Mouse (Mus musculus) kidney, embryonic 16.5 days (tissue): ENCODE results near the gene Triml1. TPM values are rescaled to one million over a fixed set of nuclear protein-coding genes. Genes with fewer than 3 reads are reported as not detected.

Source experiments
- ATAC-seq: fragments of 200-750 bp; cut with Nextera tagmentation; 2 replicates; pipeline ENCODE4 v1.8.0; 2017; ENCODE audit warnings: moderate TSS enrichment; ENCODE audit not compliant: low FRiP score, low TSS enrichment
- H3K27ac ChIP-seq: fragments of 300-500 bp; sonication (generic); 2 replicates; pipeline ENCODE4 v1.5.1; 2014; ENCODE audit warnings: low read length
- H3K27me3 ChIP-seq: fragments of 300-500 bp; sonication (generic); 2 replicates; pipeline ENCODE4 v1.6.1; 2014; ENCODE audit warnings: low read length, control low read depth, mixed read lengths; ENCODE audit not compliant: insufficient read depth
- H3K36me3 ChIP-seq: fragments of 300-500 bp; sonication (generic); 2 replicates; pipeline ENCODE4 v1.6.1; 2014; ENCODE audit warnings: low read length, control low read depth, mixed read lengths; ENCODE audit not compliant: insufficient read depth
- H3K4me1 ChIP-seq: fragments of 300-500 bp; sonication (generic); 2 replicates; pipeline ENCODE4 v1.6.1; 2014; ENCODE audit warnings: low read length, control low read depth, mixed read lengths; ENCODE audit not compliant: insufficient read depth
- H3K4me2 ChIP-seq: fragments of 300-500 bp; sonication (generic); replicated peaks from 2 replicates; pipeline ENCODE4 v1.6.1; 2014; ENCODE audit warnings: low read depth, low read length
- H3K4me3 ChIP-seq: fragments of 300-500 bp; sonication (generic); 2 replicates; pipeline ENCODE4 v1.5.1; 2014; ENCODE audit warnings: mild to moderate bottlenecking, low read length
- H3K9ac ChIP-seq: fragments of 300-500 bp; sonication (generic); replicated peaks from 2 replicates; pipeline ENCODE4 v1.6.1; 2014; ENCODE audit warnings: low read length
- H3K9me3 ChIP-seq: fragments of 300-500 bp; sonication (generic); 2 replicates; pipeline ENCODE4 v1.6.1; 2016; ENCODE audit warnings: low read length, control low read depth
- WGBS: fragments of 180-500 bp; shearing (Covaris S2); extraction: QIAGEN DNeasy Blood & Tissue Kit; methylation state at CpG from one replicate; pipeline ENCODE4 v1.1.7; 2014; 5-methylcytosine and 5-hydroxymethylcytosine counted together
- polyA plus RNA-seq: library from polyadenylated mRNA; unstranded; fragments of >200 nt; fragmentation: Nextera tagmentation; extraction: Ambion mirVana; gene quantifications from 2 replicates; pipeline ENCODE4 v1.2.1, GENCODE M21; 2015

Gene Triml1
- not detected in 2 replicates for polyA plus RNA-seq

GRCm38 (mm10) chr8:43141386-43141785, at the start of gene Triml1:
TSS of gene Triml1 (minus strand) at chr8:43141486.
- H3K9ac ChIP-seq = no peak within 1 kb of the TSS
- no peak for ATAC-seq
- 89% methylated on average over 2 of the region's 2 CpGs for WGBS

DNA sequence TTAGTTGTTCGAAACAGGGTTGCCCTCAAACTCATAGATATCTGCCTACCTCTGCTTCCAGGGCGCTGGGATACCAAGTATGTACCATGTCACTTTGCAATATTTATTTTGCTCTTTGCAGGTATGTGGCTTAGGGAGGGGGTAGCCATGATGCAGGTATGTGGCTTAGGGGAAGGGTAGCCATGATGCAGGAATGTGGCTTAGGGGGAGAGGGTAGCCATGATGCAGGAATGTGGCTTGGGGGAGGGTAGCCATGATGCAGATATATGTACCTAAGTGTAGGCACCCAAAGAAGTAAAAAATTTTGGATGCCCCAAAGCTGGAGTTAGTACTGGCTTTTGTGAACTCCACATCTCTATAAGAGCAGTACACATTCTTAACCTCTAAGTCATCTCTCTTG, 41.0 kb upstream of the Triml1 start:
- H3K4me2 ChIP-seq = no peak overlapping the region
- no peaks in the 10 kb centered on the region for H3K27me3 ChIP-seq
- no peaks in the 10 kb centered on the region for H3K4me1 ChIP-seq
- no peak overlapping the region for H3K27ac ChIP-seq
- ATAC-seq = no peak
- 0 out of 2 replicates have a peak, but pooled peaks cover 2% of the 10 kb centered on the region for H3K9me3 ChIP-seq
- no peak overlapping the region for H3K4me3 ChIP-seq
- 87% methylated on average over 2 of the region's 2 CpGs for WGBS
- H3K36me3 ChIP-seq = no peaks in the 10 kb centered on the region
- no peak overlapping the region for H3K9ac ChIP-seq

More at GRCm38 (mm10) chr8:43141386-43141785, at the start of gene Triml1:
- Histone ChIP-seq H3K27ac (no peak within 1 kb of the TSS), H3K9me3 (no peaks in the 10 kb centered on the region; the same call in 1 of the 2 replicates), H3K4me3 (no peak within 1 kb of the TSS), H3K36me3 (no peaks in the 10 kb centered on the region), H3K4me1 (no peaks in the 10 kb centered on the region), H3K27me3 (no peaks in the 10 kb centered on the region), H3K4me2 (no peak within 1 kb of the TSS)

DNA sequence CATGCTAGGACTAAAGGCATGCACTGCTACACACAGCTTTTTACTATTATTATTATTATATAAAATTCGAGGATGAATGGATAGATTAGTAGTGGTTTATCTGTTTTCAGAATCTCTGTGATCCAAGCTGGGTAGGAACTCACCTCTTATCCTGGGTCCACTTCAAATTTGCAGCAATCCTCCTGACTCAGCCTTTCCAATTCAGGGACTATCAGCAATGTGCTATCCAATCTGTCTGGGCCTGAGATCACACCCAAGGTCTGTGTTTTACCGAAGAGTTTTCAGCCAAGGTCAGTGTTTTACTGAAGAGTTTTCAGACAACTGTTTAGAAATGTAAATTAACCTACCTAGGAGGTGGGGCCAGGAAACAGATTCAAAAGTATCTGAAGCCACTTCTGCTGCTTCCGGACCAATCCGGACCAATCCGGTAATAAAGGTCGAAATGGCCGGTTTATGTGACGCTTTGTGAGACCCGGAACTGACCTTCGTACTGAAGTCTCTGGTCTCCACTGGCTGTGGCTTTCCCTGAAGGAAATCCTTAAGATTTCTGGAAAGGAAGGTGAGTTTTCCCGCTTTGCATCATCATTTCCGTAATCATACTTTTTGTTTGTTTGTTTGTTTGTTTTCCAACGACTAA, 38.9 kb upstream of the Triml1 start, which contains the start of gene Triml2:
TSS of gene Triml2 (plus strand) at position 488 of the 637 bp plus-strand sequence.
- 95% methylated on average over 13 of the region's 13 CpGs for WGBS
- Histone ChIP-seq H3K4me2 (no peak within 1 kb of the TSS), H3K4me3 (no peak within 1 kb of the TSS), H3K27ac (no peak within 1 kb of the TSS), H3K4me1 (no peaks in the 10 kb centered on the region), H3K27me3 (no peaks in the 10 kb centered on the region), H3K36me3 (no peaks in the 10 kb centered on the region), H3K9me3 (0 out of 2 replicates have a peak, but pooled peaks cover 2% of the 10 kb centered on the region), H3K9ac (no peak within 1 kb of the TSS)
- no peak for ATAC-seq

DNA sequence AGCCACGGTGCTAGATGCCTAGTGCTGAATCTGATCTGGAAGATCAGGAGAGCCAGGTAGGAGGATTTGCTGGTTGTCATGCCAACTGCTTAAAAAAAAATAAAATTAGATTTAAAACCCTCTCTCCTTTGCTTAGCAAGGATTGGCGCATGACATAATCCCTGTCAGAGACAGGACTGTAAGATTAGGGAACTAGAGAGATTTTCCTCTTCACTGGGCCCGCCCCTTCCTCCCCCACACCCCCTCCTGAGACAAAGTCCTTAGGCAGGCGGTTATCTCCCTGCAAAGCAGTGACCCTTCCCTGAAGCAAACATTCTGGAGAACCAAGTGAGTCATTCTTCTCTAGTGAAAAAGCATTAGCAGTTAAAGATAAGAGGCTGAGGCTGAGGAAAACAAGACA, 37.9 kb upstream of the Triml1 start:
- WGBS = 44% methylated on average over 4 of the region's 4 CpGs
- no peaks in the 10 kb centered on the region for H3K36me3 ChIP-seq
- peaks cover 2% of the 10 kb centered on the region; the same call in 1 of the 2 replicates for H3K9me3 ChIP-seq
- no peak; the same call in 1 of the 2 replicates for ATAC-seq
- no peak overlapping the region for H3K4me2 ChIP-seq
- H3K9ac ChIP-seq = no peak overlapping the region
- H3K27ac ChIP-seq = no peak overlapping the region
- H3K4me1 ChIP-seq = no peaks in the 10 kb centered on the region
- no peaks in the 10 kb centered on the region for H3K27me3 ChIP-seq
- no peak overlapping the region for H3K4me3 ChIP-seq

GRCm38 (mm10) chr8:43178263-43178662, 37.0 kb upstream of the Triml1 start:
- no peaks in the 10 kb centered on the region for H3K27me3 ChIP-seq
- WGBS = 53% methylated on average over 3 of the region's 3 CpGs
- H3K4me1 ChIP-seq = no peaks in the 10 kb centered on the region
- ATAC-seq = no peak
- H3K4me2 ChIP-seq = no peak overlapping the region
- no peak overlapping the region for H3K27ac ChIP-seq
- H3K9me3 ChIP-seq = peaks cover 2% of the 10 kb centered on the region; the same call in 1 of the 2 replicates
- H3K36me3 ChIP-seq = no peaks in the 10 kb centered on the region
- H3K4me3 ChIP-seq = no peak overlapping the region
- no peak overlapping the region for H3K9ac ChIP-seq

DNA sequence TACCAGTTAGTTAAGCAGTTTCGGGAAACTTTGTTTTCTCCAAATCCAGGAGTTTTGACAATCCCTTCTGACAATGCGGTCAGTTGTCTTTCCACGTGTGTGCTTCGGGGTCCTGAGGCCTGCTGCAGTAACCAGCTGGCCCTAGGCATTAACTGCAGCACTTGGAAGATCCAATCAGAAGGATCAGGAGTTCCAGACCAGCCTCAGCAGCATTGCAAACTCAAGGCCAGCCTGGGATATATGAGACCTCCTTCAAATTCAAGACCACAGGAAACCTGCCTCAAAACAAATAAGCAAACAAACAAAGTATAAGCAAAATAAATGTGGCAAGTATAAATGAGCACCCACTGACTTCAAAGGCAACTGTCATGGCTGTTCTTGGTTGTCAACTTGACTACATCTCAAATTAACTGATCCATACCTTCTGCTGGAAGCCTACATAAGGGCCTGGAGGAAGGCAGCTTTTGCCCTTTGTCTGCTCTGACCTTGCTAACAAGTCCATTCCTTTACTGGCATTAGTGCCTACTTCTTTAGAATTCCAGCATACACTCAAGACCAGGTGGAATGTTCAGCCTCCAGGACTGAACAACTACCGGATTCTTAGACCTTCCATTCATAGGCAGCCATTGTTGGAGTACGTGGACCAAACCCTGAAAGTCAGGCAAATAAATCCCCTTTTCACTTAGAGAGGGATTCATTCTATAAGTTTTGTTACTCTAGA, 35.6 kb upstream of the Triml1 start:
- H3K27me3 ChIP-seq = no peaks in the 10 kb centered on the region
- no peak overlapping the region for H3K4me3 ChIP-seq
- H3K36me3 ChIP-seq = no peaks in the 10 kb centered on the region
- H3K9me3 ChIP-seq = peaks cover 2% of the 10 kb centered on the region; the same call in 1 of the 2 replicates
- H3K9ac ChIP-seq = no peak overlapping the region
- no peak for ATAC-seq
- 88% methylated on average over 6 of the region's 6 CpGs for WGBS
- no peak overlapping the region for H3K4me2 ChIP-seq
- H3K27ac ChIP-seq = no peak overlapping the region
- no peaks in the 10 kb centered on the region for H3K4me1 ChIP-seq

- Histone ChIP-seq H3K9ac (no peak overlapping the region), H3K27me3 (no peaks in the 10 kb centered on the region), H3K4me3 (no peak overlapping the region), H3K9me3 (no peaks in the 10 kb centered on the region), H3K4me2 (no peak overlapping the region), H3K36me3 (no peaks in the 10 kb centered on the region), H3K4me1 (no peaks in the 10 kb centered on the region), H3K27ac (no peak overlapping the region)
- no peak for ATAC-seq
- 85% methylated on average over 6 of the region's 6 CpGs for WGBS
Observed at GRCm38 (mm10) chr8:43169249-43169755, 28.0 kb upstream of the Triml1 start.

DNA sequence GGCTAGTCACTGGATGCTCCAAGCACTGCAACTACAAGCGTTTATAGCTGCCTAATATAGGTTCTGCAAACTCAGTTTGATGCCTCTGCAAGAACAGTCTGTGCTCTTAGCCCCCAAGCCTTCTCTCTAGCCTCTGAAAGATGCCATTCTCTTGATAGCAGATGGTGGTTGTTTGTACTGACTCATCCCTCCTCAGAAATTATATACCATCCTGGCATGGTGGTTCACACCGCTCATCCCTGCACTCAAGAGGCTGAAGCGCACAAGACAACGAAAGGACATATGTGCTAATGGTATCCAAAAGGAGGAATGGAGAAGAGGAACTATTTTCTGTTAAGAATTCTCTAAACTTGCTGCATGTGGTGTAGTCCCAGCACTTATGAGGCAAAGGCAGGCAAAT, 26.8 kb upstream of the Triml1 start:
- H3K36me3 ChIP-seq = no peaks in the 10 kb centered on the region
- no peak overlapping the region for H3K27ac ChIP-seq
- no peak overlapping the region for H3K9ac ChIP-seq
- H3K9me3 ChIP-seq = no peaks in the 10 kb centered on the region
- no peaks in the 10 kb centered on the region for H3K27me3 ChIP-seq
- ATAC-seq = no peak
- 83% methylated on average over 4 of the region's 4 CpGs for WGBS
- no peaks in the 10 kb centered on the region for H3K4me1 ChIP-seq
- H3K4me3 ChIP-seq = no peak overlapping the region
- H3K4me2 ChIP-seq = no peak overlapping the region

DNA sequence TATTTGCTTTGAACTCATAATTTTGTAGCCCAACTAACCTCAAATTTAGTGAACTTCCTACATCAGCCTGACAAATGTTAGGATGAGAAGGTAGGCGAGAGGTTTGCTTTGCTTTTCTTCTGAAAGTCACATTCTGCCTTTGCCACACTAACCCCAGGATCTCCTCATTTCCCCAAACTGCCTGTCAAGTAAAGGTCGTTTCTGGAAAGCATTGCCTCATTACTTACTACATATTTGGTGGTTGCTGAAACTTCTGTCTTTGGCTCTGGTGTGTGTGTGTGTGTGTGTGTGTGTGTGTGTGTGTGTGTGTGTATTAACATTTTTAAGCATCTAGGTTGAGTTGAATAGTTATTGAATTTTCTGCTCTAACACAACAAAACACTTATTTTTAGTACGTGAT, 23.2 kb upstream of the Triml1 start:
- no peak overlapping the region for H3K4me2 ChIP-seq
- 81% methylated on average over 3 of the region's 3 CpGs for WGBS
- no peak overlapping the region for H3K9ac ChIP-seq
- no peaks in the 10 kb centered on the region for H3K36me3 ChIP-seq
- no peaks in the 10 kb centered on the region for H3K9me3 ChIP-seq
- H3K4me3 ChIP-seq = no peak overlapping the region
- no peak overlapping the region for H3K27ac ChIP-seq
- ATAC-seq = no peak
- H3K4me1 ChIP-seq = no peaks in the 10 kb centered on the region
- H3K27me3 ChIP-seq = no peaks in the 10 kb centered on the region

DNA sequence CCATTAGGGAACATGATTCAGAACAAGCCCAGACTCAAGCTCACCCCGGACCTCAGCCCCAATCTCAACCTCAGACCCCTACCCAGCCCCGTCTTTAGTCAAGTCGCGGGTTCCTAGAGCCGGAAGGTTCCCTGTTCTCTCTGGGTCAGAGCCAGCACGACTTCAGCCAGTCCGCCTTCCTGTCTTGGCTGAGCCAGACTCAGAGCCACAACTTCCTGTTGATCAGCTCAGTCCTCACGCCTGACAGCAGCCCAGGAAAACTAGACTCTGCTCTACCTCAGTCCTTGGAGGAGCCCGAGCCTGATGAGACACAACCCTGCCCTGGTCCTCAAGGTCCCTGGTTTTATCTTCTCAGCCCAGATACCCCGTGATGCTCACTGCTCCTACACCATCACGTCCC, 22.0 kb upstream of the Triml1 start:
- no peaks in the 10 kb centered on the region for H3K4me1 ChIP-seq
- H3K36me3 ChIP-seq = no peaks in the 10 kb centered on the region
- H3K27ac ChIP-seq = no peak overlapping the region
- no peaks in the 10 kb centered on the region for H3K9me3 ChIP-seq
- 86% methylated on average over 11 of the region's 11 CpGs for WGBS
- H3K4me2 ChIP-seq = no peak overlapping the region
- H3K4me3 ChIP-seq = no peak overlapping the region
- H3K9ac ChIP-seq = no peak overlapping the region
- H3K27me3 ChIP-seq = no peaks in the 10 kb centered on the region
- no peak for ATAC-seq
